Mouse (Mus musculus) midbrain, embryonic 15.5 days (tissue): ENCODE results near the gene Gosr2. TPM values are rescaled to one million over a fixed set of nuclear protein-coding genes. Genes with fewer than 3 reads are reported as not detected.

ENCODE experiments used
- ATAC-seq: fragments of 200-750 bp; cut with Nextera tagmentation; replicated peaks from 2 replicates; pipeline ENCODE4 v1.8.0; 2017; ENCODE audit warnings: moderate TSS enrichment
- H3K27ac ChIP-seq: fragments of 300-500 bp; sonication (generic); 2 replicates; pipeline ENCODE4 v1.5.1; 2015; ENCODE audit warnings: mild to moderate bottlenecking, inconsistent platforms
- H3K27me3 ChIP-seq: fragments of 300-500 bp; sonication (generic); replicated peaks from 2 replicates; pipeline ENCODE4 v1.6.1; 2015; ENCODE audit warnings: inconsistent platforms
- H3K36me3 ChIP-seq: fragments of 300-500 bp; sonication (generic); replicated peaks from 2 replicates; pipeline ENCODE4 v1.6.1; 2015; ENCODE audit warnings: inconsistent platforms
- H3K4me1 ChIP-seq: fragments of 300-500 bp; sonication (generic); 2 replicates; pipeline ENCODE4 v1.6.1; 2015; ENCODE audit warnings: inconsistent platforms
- H3K4me2 ChIP-seq: fragments of 300-500 bp; sonication (generic); 2 replicates; pipeline ENCODE4 v1.6.1; 2015; ENCODE audit warnings: inconsistent platforms, mild to moderate bottlenecking, moderate library complexity
- H3K4me3 ChIP-seq: fragments of 300-500 bp; sonication (generic); 2 replicates; pipeline ENCODE4 v1.5.1; 2015; ENCODE audit warnings: mild to moderate bottlenecking, inconsistent platforms
- H3K9ac ChIP-seq: fragments of 300-500 bp; sonication (generic); 2 replicates; pipeline ENCODE4 v1.6.1; 2015; ENCODE audit warnings: mild to moderate bottlenecking, inconsistent platforms
- H3K9me3 ChIP-seq: fragments of 300-500 bp; sonication (generic); 2 replicates; pipeline ENCODE4 v1.6.1; 2016; ENCODE audit warnings: inconsistent platforms
- WGBS: fragments of 180-500 bp; shearing (Covaris S2); methylation state at CpG from one replicate; pipeline ENCODE4 v1.1.7; 2015; ENCODE audit warnings: mixed read lengths; 5-methylcytosine and 5-hydroxymethylcytosine counted together
- polyA plus RNA-seq: library from polyadenylated mRNA; unstranded; fragments of >200 nt; fragmentation: Nextera tagmentation; extraction: Ambion mirVana; gene quantifications from 2 replicates; pipeline ENCODE4 v1.2.1, GENCODE M21; 2015

Gosr2 gene
- polyA plus RNA-seq, 1 experiment from 2014 or later = 92.5 TPM

DNA sequence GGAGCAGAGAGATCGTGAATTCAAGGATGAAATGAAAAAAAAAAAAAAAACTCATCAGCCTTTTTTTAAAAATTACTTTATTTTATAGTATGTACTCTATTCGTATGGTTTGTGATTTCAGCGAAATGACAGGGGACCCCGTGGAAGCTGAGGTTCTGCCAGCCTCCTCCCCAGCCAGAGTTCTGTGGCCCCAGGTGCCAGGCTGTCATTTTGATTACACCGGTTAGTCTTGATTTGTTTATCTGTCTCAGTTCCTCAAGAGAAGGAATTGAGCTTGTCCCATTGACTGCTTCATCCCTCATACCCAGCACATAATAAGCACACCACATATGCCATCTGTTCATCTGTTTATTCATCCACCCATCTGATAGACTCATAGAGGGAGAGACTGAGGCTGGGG is 21.7 kb upstream of the Gosr2 start:
- Histone ChIP-seq H3K36me3 (no peaks in the 10 kb centered on the region), H3K9ac (no peak overlapping the region), H3K27ac (no peak overlapping the region), H3K4me3 (no peak overlapping the region), H3K9me3 (no peaks in the 10 kb centered on the region), H3K4me2 (no peak overlapping the region), H3K27me3 (no peaks in the 10 kb centered on the region), H3K4me1 (peaks cover 13% of the 10 kb centered on the region)
- WGBS = 54% methylated on average over 5 of the region's 5 CpGs
- no peak for ATAC-seq

DNA sequence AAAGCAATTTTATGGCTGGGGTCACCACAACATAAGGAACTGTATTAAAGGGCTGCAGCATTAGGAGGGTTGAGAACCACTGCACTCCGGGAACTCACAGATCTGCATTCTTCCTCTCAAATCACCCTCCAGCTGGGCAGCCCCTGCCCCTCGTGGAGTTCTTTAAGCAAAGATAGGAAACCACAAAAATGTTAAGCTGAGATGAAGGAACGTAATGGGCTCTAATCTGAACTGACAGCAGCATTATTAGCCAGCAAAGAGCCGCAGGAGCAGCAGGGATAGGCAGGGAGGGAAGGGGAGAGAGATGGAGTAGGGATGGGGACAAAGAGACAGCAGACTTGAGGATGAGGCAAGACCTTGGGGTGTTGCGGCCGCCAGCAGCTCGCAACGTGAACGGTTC is 19.3 kb upstream of the Gosr2 start:
- Histone ChIP-seq H3K36me3 (no peaks in the 10 kb centered on the region), H3K4me1 (peaks cover 7% of the 10 kb centered on the region), H3K27me3 (no peaks in the 10 kb centered on the region), H3K9me3 (no peaks in the 10 kb centered on the region), H3K4me3 (no peak overlapping the region), H3K4me2 (no peak overlapping the region), H3K9ac (no peak overlapping the region), H3K27ac (peak overlapping the region; percentile 48; the same call in 1 of the 2 replicates)
- ATAC-seq = no peak
- WGBS = 28% methylated on average over 9 of the region's 9 CpGs

DNA sequence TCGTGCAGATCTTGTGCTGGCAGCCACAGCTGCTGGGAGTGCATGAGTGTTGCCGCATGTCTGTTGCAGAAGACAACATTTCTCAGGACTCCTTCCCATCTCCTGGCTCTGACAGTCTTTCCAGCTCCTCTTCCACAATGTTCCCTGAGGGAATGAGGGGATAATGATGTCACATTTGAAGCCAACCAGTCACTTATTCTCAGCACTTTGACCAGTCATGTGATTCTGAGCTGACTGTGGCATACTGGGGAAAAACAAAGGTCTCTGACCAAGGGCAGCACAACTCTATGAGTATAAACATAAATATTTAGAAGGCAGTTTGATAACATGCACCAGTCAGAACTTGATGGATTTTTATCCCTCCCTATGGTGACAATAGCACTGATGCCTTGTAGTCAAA is 16.4 kb upstream of the Gosr2 start:
- no peak for ATAC-seq

DNA sequence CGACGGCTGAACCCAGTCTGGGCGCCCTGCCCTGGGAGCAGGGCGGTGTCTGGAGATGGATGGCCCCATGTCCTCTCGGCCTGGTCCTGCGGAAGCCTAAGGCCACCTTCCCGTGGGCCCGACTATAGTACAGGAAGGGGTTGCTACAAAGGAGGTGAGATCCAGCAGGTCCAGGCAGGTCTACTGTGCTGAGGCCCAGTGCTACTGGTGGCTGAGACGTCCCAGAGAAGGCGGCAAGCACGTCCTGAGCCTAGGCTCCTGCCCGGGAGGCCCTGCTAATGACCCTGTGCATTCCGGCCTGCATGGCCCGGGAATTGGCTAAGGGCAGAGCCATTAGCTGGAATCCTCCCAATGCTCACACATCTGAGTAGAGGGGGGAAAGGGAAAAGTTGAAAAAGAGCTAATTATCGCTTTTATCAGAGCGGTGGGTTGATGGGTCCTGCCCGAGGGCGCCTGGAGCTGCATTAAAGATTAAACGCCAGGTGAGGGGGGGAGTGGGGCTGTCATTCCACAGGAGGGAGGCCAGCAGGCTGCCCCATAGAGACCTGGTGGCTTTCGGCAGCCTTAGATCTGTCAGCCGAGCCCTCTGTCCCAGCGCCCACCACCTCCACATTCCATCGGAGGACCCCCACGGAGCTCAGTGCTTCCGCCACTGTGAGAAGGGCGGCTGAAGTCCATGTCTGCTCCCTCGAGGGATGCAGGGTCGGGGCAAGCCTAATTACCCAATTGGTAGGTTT is 14.3 kb upstream of the Gosr2 start:
- Histone ChIP-seq H3K4me1 (no peaks in the 10 kb centered on the region), H3K27me3 (no peaks in the 10 kb centered on the region), H3K27ac (no peak overlapping the region), H3K36me3 (no peaks in the 10 kb centered on the region), H3K9me3 (no peaks in the 10 kb centered on the region), H3K4me3 (no peak overlapping the region), H3K9ac (no peak overlapping the region), H3K4me2 (no peak overlapping the region)
- no peak for ATAC-seq
- 69% methylated on average over 28 of the region's 28 CpGs for WGBS

More for the DNA sequence above, 16.4 kb upstream of the Gosr2 start:
- Histone ChIP-seq H3K9me3 (no peaks in the 10 kb centered on the region), H3K4me3 (no peak overlapping the region), H3K9ac (no peak overlapping the region), H3K4me2 (no peak overlapping the region), H3K27ac (no peak overlapping the region), H3K4me1 (no peaks in the 10 kb centered on the region), H3K27me3 (no peaks in the 10 kb centered on the region), H3K36me3 (no peaks in the 10 kb centered on the region)
- 88% methylated on average over 2 of the region's 2 CpGs for WGBS

DNA sequence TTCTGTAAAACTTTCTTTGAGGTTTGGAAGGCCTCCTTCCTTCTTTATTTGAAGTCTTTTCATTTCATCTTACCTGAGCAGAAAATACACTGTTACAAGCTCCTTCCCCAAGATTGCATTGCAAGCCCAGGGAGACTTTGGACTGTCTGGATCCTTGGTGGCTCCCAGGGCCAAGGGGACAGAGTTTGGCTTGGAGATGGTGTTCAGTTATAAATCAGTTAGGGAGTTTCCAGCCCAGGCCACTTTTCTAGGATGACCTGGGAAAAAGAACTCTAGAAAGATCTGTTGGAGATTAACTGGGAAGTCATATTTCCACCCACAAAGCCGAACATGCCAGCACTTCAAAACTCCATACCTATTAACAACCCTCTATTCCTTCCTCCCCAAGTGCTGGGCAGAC is 12.3 kb upstream of the Gosr2 start:
- Histone ChIP-seq H3K9me3 (no peaks in the 10 kb centered on the region), H3K4me2 (no peak overlapping the region), H3K4me1 (no peaks in the 10 kb centered on the region), H3K27me3 (no peaks in the 10 kb centered on the region), H3K9ac (no peak overlapping the region), H3K27ac (no peak overlapping the region), H3K36me3 (no peaks in the 10 kb centered on the region), H3K4me3 (no peak overlapping the region)
- 94% methylated on average over 1 of the region's 1 CpGs for WGBS
- no peak for ATAC-seq

DNA sequence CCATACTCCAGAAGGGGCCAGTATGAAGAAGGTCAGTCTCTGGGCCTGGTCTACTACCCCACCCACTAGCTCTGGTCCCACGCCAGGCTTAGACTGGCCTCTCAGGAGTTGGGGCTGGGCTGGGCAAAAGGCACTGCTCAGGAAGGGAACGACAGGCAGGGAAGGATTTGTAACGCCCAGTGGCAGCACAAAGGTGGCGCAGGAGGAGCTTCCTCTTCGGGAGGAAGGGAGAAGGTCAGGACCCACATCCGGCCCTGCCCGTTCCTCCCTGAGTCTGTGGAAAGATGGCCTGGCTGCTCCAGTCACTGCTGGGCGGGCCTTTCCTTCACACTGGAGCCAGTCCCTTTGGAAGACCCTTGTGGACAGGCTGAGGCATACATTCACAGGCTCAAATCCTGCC is 9.3 kb upstream of the Gosr2 start:
- no peak overlapping the region for H3K4me3 ChIP-seq
- ATAC-seq = no peak
- H3K4me2 ChIP-seq = no peak overlapping the region
- no peaks in the 10 kb centered on the region for H3K27me3 ChIP-seq
- H3K9me3 ChIP-seq = no peaks in the 10 kb centered on the region
- no peaks in the 10 kb centered on the region for H3K4me1 ChIP-seq
- no peak overlapping the region for H3K9ac ChIP-seq
- no peaks in the 10 kb centered on the region for H3K36me3 ChIP-seq
- 54% methylated on average over 8 of the region's 8 CpGs for WGBS
- no peak overlapping the region for H3K27ac ChIP-seq

DNA sequence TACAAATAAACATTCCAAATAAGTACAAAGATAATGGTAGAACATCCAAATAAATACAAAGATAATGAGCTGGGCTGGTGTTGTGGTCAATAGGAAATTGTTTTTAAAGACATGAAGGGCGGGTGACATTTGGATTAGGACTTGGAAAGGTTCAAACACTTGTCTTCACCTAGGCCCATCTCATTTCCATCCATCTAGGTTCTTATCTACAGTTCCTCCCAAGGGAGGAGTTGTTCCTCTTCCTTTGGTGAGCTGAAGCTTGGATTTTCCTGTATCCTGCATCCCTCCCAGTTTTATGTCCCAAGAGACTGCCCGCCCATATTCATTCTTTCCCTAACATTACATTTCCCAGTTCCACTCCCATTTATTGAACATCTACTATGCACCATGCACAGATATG is 528 bp upstream of the Gosr2 start:
- no peaks in the 10 kb centered on the region for H3K9me3 ChIP-seq
- WGBS = 87% methylated on average over 2 of the region's 2 CpGs

DNA sequence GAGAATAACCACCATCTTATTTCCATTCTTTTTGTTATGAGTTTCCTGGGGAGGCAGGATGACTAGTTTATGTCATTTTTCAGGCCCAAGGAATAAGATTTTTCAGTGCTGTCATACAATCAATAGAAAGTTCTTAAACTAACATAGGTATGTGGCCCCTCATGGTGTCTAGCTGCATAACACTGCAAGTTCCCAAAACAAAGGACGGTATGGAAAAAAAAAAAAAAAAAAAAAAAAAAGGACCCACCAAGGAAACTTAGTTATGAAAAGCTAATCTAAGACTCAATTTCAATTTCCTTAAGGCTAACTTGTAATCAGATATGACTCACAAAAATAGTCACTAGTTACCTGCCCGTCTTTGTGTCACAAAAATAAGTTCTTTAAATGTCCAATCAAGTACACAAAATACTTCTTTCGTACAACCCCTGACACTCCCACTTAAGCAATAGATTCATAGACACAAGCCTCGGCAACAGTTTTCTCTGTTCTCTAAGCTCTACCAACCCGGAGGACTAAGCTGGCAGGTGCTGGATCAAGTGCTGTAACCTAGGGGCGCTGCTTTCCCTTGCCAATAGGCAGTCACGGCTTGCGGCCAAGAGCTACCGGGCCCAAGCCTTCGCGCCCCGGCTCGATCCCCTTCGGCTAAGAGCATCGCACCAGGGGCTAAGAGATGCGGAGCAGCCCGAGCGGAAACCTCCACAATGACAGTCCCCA is 690 bp downstream of the Gosr2 start:
- 2% methylated on average over 18 of the region's 18 CpGs for WGBS
- Histone ChIP-seq H3K9ac (peak overlapping the region; percentile 86), H3K36me3 (no peaks in the 10 kb centered on the region), H3K9me3 (no peaks in the 10 kb centered on the region), H3K27ac (peak overlapping the region; percentile 98), H3K4me3 (peak overlapping the region; percentile 88), H3K4me2 (peak overlapping the region; percentile 61), H3K27me3 (no peaks in the 10 kb centered on the region), H3K4me1 (peaks cover 27% of the 10 kb centered on the region)
- ATAC-seq = no peak

More for the DNA sequence above, 528 bp upstream of the Gosr2 start:
- H3K27ac ChIP-seq = peak overlapping the region; percentile 98
- H3K9ac ChIP-seq = peak overlapping the region; percentile 86
- no peaks in the 10 kb centered on the region for H3K36me3 ChIP-seq
- H3K4me3 ChIP-seq = peak overlapping the region; percentile 88
- H3K27me3 ChIP-seq = no peaks in the 10 kb centered on the region
- peaks cover 25% of the 10 kb centered on the region for H3K4me1 ChIP-seq
- ATAC-seq = peak; percentile 18; the same call in 1 of the 2 replicates
- H3K4me2 ChIP-seq = peak overlapping the region; percentile 61

DNA sequence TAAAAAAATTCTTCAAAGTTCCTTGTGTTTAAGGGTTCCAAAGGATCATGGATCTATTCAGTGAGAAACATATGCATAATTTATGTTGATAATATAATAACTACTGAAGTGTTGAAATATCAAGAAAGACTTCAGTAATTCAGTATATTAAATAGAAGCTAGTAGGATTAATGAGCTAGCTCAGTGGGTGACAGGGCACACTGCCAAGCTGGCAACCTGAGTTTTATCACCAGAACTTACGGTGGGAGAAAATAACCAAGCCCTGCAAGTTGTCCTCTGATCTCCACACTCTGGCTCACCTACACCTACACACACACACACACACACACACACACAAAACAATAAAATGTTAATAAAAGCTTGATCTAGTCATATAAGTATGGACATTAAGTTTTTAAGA is 4.5 kb downstream of the Gosr2 start:
- Histone ChIP-seq H3K36me3 (0 out of 2 replicates have a peak, but pooled peaks cover under 1% of the 10 kb centered on the region), H3K27ac (no peak overlapping the region), H3K4me3 (no peak overlapping the region), H3K4me2 (no peak overlapping the region), H3K9ac (no peak overlapping the region), H3K27me3 (no peaks in the 10 kb centered on the region), H3K9me3 (no peaks in the 10 kb centered on the region), H3K4me1 (peaks cover 21% of the 10 kb centered on the region)
- no peak for ATAC-seq
- WGBS = 65% methylated on average over 1 of the region's 1 CpGs

DNA sequence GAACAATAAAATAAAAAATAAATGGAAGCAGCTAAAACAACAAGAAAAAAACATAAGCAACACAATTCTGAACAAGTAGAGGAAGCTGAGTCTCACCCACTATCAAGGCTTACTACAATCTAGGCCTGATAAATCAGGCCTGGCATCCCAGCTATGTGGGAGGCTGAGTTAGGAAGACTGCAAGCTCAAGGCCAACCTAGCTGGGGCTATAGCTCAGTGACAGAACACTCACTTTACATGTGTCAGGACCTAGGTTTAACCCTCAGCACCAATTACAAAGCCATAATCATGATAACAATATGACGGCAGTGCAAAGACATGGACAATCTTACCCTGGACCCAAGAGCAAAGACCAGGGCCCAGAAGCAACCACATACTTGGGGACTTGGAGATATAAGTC is 6.7 kb downstream of the Gosr2 start:
- 98% methylated on average over 1 of the region's 1 CpGs for WGBS
- H3K4me1 ChIP-seq = peaks cover 12% of the 10 kb centered on the region
- no peaks in the 10 kb centered on the region for H3K27me3 ChIP-seq
- ATAC-seq = no peak
- no peak overlapping the region for H3K9ac ChIP-seq
- no peak overlapping the region for H3K27ac ChIP-seq
- H3K9me3 ChIP-seq = no peaks in the 10 kb centered on the region
- H3K36me3 ChIP-seq = peaks cover 15% of the 10 kb centered on the region; the same call in 1 of the 2 replicates
- H3K4me3 ChIP-seq = no peak overlapping the region
- no peak overlapping the region for H3K4me2 ChIP-seq

DNA sequence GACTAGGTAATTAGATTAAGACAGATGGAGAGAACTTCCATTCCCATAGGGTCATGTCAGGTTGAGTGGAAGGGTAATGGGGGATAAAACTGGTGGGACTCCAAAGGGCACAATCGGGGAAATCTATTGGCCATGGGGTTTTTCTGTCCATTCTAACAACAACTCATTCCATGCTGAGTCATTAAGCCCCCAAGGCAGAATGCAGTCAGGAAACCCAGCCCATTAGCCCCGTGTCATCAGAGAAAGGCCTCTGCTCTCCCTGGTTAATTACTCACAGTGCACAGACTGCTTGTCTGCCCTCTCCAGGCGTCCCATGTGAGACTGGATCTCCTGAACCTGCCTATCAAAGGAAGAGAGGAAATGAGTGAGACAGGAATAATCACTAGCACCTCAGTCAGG is 8.7 kb downstream of the Gosr2 start:
- no peak for ATAC-seq
- Histone ChIP-seq H3K9me3 (no peaks in the 10 kb centered on the region), H3K4me2 (no peak overlapping the region), H3K4me1 (0 out of 2 replicates have a peak, but pooled peaks cover 2% of the 10 kb centered on the region), H3K4me3 (no peak overlapping the region), H3K9ac (no peak overlapping the region), H3K36me3 (peaks cover 34% of the 10 kb centered on the region), H3K27me3 (no peaks in the 10 kb centered on the region), H3K27ac (no peak overlapping the region)
- 46% methylated on average over 3 of the region's 3 CpGs for WGBS

DNA sequence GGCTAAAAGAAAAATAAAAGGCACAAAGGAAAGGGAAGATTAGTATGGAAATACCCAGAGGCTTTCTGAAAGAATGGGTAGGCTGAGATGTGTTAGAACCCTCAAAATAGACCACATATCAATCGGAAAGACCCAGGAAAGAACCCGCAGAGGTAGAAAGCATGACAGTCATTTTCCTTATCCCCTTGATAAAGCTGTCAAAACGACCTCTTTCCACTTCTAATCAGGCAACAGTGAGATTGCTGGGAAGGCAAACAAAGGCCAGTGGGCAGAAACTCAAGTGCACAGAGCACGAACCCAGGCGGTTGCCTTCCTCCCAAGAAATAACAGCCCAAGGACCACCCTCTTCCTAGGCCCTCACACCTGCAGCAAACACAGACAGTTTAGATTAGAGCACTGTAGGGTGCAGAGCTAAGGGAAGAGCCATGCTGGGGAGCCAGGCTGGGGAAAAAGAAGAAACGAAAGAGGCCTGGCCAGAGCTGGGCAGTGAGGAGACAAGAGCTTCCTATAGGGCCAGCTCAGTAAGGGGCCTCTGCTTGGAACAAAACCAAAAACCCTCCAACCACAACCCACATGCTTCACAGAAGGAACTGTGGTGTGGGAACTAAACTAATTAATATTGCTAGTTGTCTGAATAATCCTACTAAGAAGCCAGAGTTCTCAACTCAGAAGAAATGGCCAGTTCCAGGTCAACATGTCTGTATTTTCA is 9.3 kb downstream of the Gosr2 start:
- Histone ChIP-seq H3K9me3 (no peaks in the 10 kb centered on the region), H3K36me3 (peaks cover 39% of the 10 kb centered on the region), H3K27me3 (no peaks in the 10 kb centered on the region), H3K9ac (no peak overlapping the region), H3K4me1 (0 out of 2 replicates have a peak, but pooled peaks cover 2% of the 10 kb centered on the region), H3K4me3 (no peak overlapping the region), H3K4me2 (no peak overlapping the region), H3K27ac (no peak overlapping the region)
- ATAC-seq = no peak
- 64% methylated on average over 6 of the region's 6 CpGs for WGBS
